Mouse (Mus musculus): ENCODE results near the gene Daam2. TPM values are rescaled to one million over a fixed set of nuclear protein-coding genes. Genes with fewer than 3 reads are reported as not detected.
"Not testable (repeated sequence)": the region's sequence is repeated elsewhere in the genome, so short reads cannot be mapped to it uniquely, and the experiment has no call there.

Gene Daam2
- total RNA-seq, 2 experiments from 2014 or later = 50.1 to 55.5 TPM

DNA sequence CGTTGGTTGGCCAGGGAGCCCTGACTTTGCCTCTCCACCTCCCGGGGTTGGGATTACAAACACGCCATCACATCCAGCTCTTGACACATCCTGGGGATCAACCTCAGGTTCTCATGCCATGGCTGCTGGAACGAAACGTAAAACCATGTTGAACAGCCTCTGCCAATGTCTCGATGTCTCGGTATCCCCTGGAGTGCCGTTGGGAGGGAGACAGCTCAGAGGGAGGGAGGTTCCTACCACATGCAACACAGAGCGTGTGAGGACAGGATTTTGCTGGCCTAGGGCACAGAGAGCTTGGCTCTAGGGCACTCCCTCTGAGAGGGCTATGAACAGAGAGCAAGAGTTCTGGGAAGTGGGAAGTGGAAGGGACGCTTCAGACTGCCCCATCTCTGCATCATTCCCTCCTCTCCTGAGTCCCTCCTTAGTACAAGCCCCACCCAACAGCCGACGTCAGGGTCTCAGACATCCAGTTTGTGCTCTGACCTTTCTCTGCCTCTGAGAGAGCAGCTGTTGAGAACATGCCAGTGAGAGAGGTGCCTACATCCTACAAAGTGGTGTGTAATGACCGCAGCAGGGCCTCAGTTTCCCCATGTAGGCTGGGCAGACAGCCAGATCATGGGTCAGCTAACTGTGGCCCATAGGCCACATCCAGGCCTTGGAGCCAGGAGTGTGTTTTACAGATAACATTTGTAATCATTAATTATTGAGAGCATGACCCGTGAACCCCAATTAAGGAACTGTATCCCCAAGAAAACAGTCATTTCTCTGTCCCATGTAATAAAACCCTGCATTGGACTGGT is 123.6 kb downstream of the Daam2 start:
- DNase-seq (ENCODE audit: low spot score in 2 of 2) = no peak
- intact Hi-C loops (cut with DNase I) = no loop called here

DNA sequence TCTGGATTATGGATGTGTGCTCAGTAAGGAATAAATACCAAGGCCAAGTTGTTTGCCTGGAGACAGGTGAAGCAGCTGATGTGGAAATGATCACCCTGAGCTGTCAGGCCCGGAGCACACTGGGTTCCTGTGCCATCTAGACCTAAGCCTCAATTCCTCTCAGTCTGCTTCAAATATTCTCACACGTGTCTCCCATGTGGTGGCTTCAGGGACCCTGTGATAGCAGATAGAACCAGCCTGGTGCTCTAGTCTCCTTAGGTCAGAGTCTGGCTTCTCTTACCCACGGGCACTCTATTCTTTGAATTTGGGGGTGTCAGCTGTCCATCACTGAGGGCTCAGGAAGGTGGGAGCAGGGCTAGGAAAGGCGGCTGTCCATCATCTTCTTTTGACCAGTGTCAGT is 124.4 kb downstream of the Daam2 start:
- no peak for DNase-seq (ENCODE audit: low spot score in 2 of 2)
- intact Hi-C loops (cut with DNase I) = no loop called here

DNA sequence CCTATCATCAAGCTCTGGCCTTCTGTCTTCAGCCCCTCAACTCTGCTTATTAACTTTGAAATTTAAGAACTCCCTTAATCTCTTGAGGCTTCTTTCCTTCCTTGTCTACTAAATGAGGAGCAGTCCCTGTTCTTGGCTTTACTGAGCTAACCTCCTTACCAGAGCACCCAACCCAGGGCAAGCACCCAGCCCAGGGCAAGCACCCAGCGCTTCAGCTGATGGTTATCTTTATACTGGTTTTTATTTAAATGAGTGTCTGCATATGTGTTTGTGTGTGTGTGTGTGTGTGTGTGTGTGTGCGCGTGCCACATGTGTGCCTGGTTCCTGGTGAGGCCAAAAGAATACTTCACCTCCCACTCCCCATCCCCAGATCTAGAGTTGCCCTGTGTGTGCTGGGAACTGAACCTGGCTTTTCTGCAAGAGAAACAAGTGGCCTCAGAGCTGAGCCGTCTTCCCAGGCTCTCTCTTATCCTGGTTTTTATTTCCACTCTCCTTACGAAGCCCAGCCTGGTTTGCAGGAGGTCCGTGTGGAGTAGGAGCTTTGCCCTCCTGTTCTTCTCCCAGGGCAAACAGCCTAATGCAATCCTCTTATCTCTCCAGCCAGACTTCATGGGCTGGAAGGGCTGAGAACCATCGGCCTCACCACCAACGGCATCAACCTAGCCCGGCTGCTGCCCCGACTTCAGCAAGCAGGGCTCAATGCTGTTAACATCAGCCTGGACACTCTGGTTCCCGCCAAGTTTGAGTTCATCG is 125.1 kb downstream of the Daam2 start:
- intact Hi-C loops (cut with DNase I) = no loop called here

DNA sequence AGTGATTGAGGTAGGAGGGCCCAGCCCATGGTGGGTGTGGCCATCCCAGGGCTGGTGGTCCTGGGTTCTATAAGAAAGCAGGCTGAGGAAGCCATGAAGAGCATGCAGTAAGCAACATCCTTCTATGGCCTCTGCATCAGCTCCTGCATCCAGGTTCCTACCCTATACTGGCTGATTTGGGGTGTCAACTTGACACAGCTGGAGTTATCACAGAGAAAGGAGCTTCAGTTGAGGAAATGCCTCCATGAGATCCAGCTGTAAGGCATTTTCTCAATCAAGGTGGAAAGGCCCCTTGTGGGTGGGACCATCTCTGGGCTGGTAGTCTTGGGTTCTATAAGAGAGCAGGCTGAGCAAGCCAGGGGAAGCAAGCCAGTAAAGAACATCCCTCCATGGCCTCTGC is 126.8 kb downstream of the Daam2 start:
- intact Hi-C loops (cut with DNase I); DNase-seq (ENCODE audit: low spot score in 2 of 2): not testable (repeated sequence)

More for the DNA sequence above, 125.1 kb downstream of the Daam2 start:
- no peak for DNase-seq (ENCODE audit: low spot score in 2 of 2)

DNA sequence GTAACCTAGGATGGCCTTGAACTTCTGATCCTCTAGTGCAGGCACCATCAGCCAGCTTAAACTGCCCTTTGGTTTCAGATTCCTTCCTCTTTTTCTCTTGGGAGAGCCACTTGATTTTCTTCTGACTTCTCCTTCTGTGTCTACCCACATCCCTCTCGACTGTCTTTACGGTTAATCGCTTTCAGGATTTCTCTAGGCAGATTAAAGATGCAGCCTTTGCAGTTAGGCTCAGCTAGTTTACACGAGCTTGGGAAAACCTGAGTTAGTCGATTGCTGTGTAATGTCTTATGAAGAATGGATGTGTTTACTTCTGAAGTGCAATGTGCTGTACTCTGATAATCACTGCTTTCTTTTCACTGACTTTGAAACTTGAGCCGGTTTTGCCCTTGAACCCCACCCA is 127.5 kb downstream of the Daam2 start:
- intact Hi-C loops (cut with DNase I) = no loop called here
- DNase-seq (ENCODE audit: low spot score in 2 of 2) = no peak

DNA sequence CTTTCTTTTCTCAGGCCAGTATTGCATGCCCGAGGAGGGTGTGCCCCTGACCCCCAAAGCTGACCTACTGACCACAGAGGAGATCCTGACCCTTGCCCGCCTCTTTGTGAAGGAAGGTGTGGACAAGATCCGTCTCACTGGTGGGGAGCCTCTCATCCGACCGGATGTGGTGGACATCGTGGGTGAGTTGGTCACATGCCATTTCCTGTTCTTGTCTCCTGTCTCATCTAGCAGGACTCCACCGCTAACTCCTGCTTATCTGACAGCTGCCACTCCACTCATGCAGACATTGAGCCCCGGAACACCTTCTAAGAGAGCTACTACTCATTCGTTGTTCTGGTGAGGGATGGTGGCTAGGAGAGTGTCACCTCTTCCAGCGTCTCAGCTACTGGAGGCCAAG is 129.1 kb downstream of the Daam2 start:
- intact Hi-C loops (cut with DNase I) = no loop called here
- DNase-seq (ENCODE audit: low spot score in 2 of 2) = no peak

DNA sequence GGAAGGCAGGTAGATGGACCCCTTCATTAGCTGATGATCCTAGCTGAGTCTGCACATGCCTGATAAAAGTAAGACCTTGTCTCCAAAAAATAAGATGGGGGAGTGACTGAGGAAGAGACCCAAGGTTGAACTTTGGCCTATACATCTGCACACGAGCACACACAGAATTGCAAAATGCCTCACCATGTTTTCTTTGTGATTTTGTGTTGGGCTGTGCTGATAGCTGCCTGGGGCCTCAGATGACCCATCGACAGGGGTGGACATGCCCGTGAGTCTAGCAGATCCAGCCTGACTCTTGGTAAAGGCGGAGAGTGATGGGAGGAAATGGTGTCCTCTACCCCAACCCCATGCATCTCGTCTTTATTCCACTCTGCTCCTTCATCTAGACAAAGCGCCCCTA is 129.9 kb downstream of the Daam2 start:
- DNase-seq (ENCODE audit: low spot score in 2 of 2) = no peak
- intact Hi-C loops (cut with DNase I) = no loop called here

DNA sequence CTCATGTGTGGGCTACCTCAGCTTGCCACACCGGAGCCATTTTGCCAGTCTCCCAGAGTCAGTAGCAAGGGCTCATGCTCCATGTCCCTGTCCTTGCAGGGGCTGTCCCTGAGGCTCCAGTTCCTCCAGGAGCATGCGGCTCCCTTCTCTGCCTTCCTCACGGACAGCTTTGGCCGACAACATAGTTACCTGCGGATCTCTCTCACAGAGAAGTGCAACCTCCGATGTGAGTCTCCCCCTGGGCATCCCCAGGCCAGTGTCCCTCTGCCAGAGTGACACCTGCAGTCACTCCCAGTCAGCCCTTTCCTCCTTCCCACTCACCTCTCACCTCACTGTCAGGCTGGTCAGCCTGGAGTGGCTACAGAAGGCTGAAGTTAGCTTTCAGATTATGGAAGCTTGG is 131.1 kb downstream of the Daam2 start:
- intact Hi-C loops (cut with DNase I) = no loop called here
- no peak for DNase-seq (ENCODE audit: low spot score in 2 of 2)

DNA sequence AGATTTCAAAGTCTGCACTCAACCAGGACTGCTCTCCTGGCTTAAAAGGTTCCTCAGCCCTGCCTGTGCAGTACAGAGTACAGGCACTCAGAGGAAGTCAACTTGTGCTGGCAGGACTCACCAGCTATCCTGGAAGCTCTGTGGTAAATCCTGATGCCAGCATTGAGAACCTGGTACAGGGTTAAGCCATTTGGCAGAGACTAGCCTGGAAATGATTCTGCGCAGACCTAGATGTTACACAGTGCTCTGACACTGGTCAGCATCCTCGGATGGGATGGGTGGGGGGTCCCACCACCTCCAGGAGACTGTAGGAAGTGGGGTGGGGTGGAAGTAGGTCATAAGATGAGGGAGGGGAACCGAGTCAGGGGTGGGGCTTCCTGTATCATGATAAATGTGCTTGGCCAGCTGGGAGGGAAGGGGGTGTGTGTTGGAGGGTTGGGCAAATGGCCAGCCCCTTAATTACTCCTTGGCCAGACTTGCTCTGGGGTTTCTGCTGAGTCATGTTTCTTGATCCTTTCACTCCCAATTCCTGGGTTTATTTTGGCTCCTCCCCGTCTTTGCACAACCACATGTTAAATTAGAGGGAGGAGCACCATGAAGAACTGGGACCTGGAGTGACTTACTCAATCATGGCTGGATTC is 132.0 kb downstream of the Daam2 start:
- peak in 1 of 2 experiments; percentile 45 for DNase-seq (ENCODE audit: low spot score in 2 of 2)
- intact Hi-C loops (cut with DNase I) = no loop called here

DNA sequence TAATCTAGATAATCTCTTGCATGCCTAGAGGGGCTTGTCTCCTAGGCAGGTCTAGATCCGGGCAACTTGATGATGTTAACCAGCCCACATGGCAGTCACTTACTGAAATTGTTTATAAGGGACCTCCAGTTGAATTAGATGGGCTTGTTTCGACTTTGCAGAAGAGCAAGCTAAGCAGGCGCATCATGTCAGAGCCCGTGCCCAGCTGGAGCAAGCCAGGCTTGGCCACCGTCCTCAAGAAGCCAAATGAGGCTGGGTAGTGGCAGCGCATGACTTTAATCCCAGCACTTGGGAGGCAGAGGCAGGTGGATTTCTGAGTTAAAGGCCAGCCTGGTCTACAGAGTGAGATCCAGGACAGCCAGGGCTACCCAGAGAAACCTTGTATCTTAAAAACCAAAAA is 133.0 kb downstream of the Daam2 start:
- intact Hi-C loops (cut with DNase I) = no loop called here
- no peak for DNase-seq (ENCODE audit: low spot score in 2 of 2)

DNA sequence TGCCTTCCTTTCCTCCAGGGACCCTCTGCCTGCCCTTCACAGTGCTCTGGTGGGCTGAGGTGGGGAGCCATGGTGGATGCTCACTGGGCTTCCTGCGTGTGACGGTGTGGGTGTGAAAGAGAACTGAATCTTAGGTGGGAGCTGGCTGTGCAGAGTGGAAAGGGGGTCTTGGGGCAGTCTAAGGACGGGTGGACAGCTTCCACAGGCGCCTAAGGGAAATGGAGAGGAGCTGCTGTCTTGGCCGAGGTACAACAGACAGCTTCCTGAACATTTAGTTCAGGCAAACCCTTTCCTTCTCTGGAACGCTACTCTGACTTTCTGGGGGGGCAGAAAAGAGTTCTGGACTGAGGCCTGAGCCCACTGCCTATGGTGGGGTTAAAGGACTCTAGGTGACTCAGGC is 134.0 kb downstream of the Daam2 start:
- intact Hi-C loops (cut with DNase I) = no loop called here
- DNase-seq (ENCODE audit: low spot score in 2 of 2) = no peak

DNA sequence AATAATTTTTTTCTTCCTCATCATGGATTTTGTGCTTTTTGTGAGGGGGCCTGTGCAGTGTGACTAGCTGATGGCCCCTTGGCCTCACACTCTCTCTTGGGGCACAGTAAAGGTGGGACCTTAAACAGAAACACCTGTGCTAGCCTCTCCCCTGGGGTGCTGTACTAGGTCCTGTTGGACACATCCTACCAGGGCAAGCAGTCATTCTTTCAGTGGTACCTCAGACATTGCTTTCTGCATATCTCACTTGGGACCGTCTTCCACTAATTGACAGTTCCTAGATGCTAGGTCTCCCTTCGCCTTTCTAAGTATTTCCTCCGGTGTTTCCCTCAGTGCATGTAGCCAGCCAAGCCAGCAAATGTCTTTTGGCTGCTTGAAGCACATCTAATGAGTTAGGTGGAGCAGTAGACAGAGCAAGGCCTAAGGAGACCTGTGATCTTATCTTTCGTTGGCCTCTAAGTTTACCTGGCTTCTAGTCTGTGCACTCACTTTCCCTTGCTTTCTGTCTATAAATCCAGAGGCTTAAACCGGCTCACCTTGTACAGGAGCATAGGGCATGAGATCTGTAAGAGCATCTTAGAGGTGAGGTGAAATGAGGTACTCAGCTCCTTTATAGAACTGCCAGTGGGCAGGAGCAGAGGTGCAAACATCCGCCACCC is 134.5 kb downstream of the Daam2 start:
- intact Hi-C loops (cut with DNase I) = no loop called here
- no peak for DNase-seq (ENCODE audit: low spot score in 2 of 2)

DNA sequence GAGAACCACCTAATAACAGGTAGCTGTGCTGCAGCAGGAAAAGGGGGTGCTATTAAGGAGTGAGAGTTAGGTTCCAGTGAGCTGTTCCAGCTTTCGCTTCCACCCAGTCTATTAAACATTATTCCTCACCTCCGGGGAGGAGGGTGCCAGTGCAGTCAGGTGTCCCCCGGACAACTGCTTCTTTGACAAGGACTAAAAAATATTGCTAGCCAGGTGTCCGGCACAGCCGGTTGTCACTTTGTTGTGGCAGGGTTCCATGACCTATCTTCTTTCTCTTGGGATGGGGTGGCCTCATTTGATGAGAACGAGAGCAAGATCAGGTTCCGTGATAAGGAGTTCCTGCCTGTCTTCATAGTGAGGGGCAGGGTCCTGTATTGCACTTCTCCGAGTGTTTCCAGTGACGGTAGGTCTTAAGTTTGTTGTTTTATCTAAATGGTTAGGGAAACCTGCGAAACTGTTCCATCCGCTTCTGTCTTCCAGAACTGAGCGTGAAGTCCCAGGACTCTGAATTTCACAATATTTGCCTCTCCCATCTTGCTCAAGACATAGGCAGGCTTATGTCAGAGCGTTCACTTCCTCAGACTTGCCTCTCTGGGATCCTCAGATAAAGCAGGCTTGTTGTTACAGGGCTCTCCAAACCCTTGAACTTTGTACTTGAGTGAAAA is 135.3 kb downstream of the Daam2 start:
- intact Hi-C loops (cut with DNase I) = no loop called here
- DNase-seq (ENCODE audit: low spot score in 2 of 2) = no peak

DNA sequence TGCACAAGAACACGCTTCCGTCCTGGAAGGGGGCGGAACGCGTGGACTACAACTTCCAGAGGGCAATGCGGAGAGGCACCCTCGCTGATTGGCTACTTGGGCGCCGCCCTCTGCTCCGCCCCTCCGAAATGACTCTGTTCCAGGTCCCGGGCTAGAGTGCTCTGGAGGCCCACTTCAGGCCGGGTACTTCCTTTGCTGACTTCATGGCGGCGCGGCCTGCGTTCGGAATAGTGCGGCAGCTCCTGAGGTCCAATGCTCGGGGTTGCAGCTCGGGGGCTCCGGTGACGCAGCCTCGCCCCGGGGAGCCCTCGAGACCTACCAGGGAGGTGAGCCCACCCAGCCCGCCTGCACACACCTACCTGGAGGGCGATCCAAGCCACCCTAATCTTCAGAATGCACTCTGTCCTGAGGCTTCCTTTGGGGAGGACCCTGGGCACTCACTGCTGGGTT is 135.9 kb downstream of the Daam2 start, which contains the start of gene Mocs1:
Mocs1 (plus strand) TSS at position 124 of the 450 bp plus-strand sequence.
- DNase-seq (ENCODE audit: low spot score in 2 of 2) = peak; percentile 95
- intact Hi-C loops (cut with DNase I) = no loop called here

DNA sequence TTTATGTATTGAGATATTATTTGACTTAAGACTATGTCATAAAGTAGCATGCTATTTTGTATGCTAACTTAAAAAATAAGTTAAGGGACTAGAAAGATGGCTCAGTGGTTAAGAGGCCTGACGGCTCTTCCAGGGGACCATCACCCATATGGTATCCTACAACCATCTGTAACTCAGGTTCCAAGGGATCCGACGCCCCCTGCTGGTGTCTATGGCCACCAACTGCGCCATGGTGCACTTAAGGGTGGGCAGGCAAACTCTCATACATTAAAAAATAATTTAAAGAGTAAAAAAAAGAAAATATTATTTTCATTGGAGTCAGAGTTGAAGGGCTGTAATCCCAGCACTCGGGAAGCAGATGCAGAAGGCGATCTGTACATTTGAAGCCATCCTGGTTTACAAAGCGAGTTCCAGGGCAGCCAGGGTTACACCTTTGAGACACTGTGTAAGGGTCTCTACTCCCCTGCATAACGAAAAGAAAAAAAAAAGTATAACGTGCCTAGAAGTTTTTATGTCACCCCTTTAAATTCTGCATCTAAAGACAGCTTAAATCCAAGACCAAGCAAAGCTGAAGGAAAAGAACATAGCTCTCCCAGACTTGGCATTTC is 136.4 kb downstream of the Daam2 start:
- intact Hi-C loops (cut with DNase I) = no loop called here

DNA sequence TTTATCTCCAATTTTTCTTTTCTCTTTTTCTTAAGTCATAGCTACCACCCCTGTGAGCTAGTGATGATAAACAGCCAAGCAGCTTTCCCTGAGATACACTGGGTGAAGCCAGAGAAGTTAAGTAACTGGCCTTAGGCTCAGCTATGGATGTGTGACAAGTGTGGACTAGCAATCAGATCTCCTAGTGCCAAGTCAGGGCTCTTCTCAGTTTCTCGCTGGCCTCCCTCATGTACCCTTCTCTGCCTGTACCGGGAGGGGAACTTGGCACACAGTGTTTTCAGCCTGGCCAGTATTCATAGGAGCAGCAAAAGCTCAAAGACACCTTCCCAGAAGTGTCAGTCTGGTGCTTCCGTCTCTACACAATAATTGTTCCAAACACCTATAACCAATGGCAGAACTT is 140.3 kb downstream of the Daam2 start:
- no peak for DNase-seq (ENCODE audit: low spot score in 2 of 2)
- intact Hi-C loops (cut with DNase I) = no loop called here

More for the DNA sequence above, 136.4 kb downstream of the Daam2 start:
- no peak for DNase-seq (ENCODE audit: low spot score in 2 of 2)

DNA sequence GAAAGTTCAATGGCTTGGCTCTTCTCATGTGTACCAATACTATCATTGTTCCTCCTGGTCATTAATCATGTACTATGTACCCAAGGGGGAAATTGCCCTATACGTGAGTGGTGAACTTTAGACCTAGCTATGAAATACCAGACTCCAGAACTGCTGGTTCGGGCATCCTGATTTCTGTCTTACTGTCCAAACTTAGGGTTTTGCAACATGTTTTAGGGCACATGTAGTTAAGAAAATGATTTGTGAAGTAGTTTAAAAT is 141.1 kb downstream of the Daam2 start:
- intact Hi-C loops (cut with DNase I) = no loop called here

DNA sequence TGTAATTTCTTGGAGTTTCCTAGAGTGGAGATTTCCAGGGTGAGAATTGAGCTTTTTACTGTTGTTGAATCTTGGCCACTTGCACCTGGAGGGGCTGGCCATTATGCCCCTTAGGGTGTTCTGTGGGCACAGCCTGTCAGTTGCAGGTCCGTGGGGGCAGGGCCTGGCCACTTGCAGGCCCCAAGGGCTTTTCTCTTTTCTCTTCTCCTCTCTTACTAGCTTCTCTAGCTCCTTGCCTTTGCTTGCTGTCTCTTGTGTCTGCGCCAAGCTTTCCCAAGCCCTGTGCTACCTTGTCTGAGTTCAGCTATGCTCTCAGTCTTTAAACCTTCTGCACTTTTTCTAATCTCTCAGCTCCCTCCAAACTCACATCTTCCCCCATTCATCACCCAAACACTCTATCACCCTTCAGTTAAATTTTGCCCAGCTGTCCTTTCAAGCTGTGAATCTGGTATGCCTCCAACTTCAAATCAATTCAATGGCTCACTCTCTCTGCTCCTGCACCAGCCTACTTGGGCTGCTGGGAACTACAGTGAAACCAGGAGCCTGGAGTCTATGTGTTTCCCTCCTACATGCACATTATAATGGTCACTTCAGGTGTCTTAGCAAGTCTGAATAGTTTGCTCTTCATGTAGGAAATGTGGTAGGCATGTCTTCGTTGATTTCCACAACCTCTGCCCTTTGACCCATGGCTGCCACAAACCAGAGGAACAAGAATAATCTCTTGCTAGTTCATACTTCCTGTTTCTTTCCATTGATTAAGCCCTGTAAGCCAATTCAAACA is 141.7 kb downstream of the Daam2 start:
- intact Hi-C loops (cut with DNase I) = no loop called here
- DNase-seq (ENCODE audit: low spot score in 2 of 2) = no peak

More for the DNA sequence above, 141.1 kb downstream of the Daam2 start:
- DNase-seq (ENCODE audit: low spot score in 2 of 2) = no peak

Measured in left cerebral cortex, postnatal 14 days (tissue).